Mouse (Mus musculus) heart, embryonic 11.5 days (tissue): Measurements from ENCODE around the gene Mgat1. TPM values are rescaled to one million over a fixed set of nuclear protein-coding genes. Genes with fewer than 3 reads are reported as not detected.

ENCODE experiments used
- ATAC-seq: fragments of 200-750 bp; cut with Nextera tagmentation; replicated peaks from 2 replicates; pipeline ENCODE4 v1.8.0; 2017; ENCODE audit warnings: moderate library complexity; ENCODE audit not compliant: insufficient number of reproducible peaks, low FRiP score, low TSS enrichment
- H3K27ac ChIP-seq: fragments of 300-500 bp; sonication (generic); 2 replicates; pipeline ENCODE4 v1.5.1; 2014; ENCODE audit warnings: mild to moderate bottlenecking, low read depth, low read length
- H3K27me3 ChIP-seq: fragments of 300-500 bp; sonication (generic); 2 replicates; pipeline ENCODE4 v1.6.1; 2014; ENCODE audit warnings: mild to moderate bottlenecking, low read length, mixed read lengths; ENCODE audit not compliant: control insufficient read depth, insufficient read depth
- H3K36me3 ChIP-seq: fragments of 300-500 bp; sonication (generic); 2 replicates; pipeline ENCODE4 v1.6.1; 2014; ENCODE audit warnings: mild to moderate bottlenecking, low read length, moderate library complexity, mixed read lengths; ENCODE audit not compliant: control insufficient read depth, insufficient read depth
- H3K4me1 ChIP-seq: fragments of 300-500 bp; sonication (generic); 2 replicates; pipeline ENCODE4 v1.6.1; 2014; ENCODE audit warnings: low read length; ENCODE audit not compliant: control insufficient read depth, insufficient read depth
- H3K4me2 ChIP-seq: fragments of 300-500 bp; sonication (generic); 2 replicates; pipeline ENCODE4 v1.6.1; 2014; ENCODE audit warnings: mild to moderate bottlenecking, moderate library complexity
- H3K4me3 ChIP-seq: fragments of 300-500 bp; sonication (generic); 2 replicates; pipeline ENCODE4 v1.5.1; 2014; ENCODE audit warnings: low read depth, low read length
- H3K9ac ChIP-seq: fragments of 300-500 bp; sonication (generic); 2 replicates; pipeline ENCODE4 v1.6.1; 2014; ENCODE audit warnings: mild to moderate bottlenecking, low read depth, low read length, moderate library complexity
- H3K9me3 ChIP-seq: fragments of 300-500 bp; sonication (generic); replicated peaks from 2 replicates; pipeline ENCODE4 v1.6.1; 2016; ENCODE audit warnings: low read length; ENCODE audit not compliant: control insufficient read depth
- WGBS: fragments of 180-500 bp; shearing (Covaris S2); extraction: QIAGEN DNeasy Blood & Tissue Kit; methylation state at CpG from one replicate; pipeline ENCODE4 v1.1.7; 2014; ENCODE audit not compliant: insufficient replicate concordance; 5-methylcytosine and 5-hydroxymethylcytosine counted together
- polyA plus RNA-seq: library from polyadenylated mRNA; unstranded; fragments of >200 nt; fragmentation: Nextera tagmentation; extraction: Ambion mirVana; gene quantifications from 2 replicates; pipeline ENCODE4 v1.2.1, GENCODE M21; 2014

Mgat1 gene
- polyA plus RNA-seq, 1 experiment from 2014 or later = 32.9 TPM

DNA sequence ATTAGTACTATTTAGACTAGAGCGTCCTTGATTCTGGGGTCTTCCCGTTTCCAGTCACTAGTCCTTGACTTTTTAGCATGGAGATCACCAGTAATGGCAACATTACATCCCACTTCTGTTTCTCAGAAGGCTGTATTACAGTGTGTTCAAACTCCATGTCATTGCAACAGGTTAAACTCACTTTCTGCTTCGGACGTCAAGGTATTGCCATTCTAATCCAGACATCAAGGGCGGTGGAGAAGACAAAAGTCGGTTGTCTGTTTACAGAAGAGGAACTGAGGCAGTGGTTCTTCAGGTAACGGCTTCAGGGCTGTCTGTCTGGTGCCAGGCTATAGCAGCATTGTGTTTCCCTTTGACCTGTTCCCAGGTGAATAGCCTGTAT, 7.4 kb downstream of the Mgat1 start:
- 69% methylated on average over 7 of the region's 7 CpGs for WGBS
- no peak for ATAC-seq
- Histone ChIP-seq H3K36me3 (peaks cover 11% of the 10 kb centered on the region; the same call in 1 of the 2 replicates), H3K9me3 (no peaks in the 10 kb centered on the region), H3K4me1 (peaks cover 26% of the 10 kb centered on the region), H3K4me2 (peak overlapping the region; percentile 85), H3K27me3 (no peaks in the 10 kb centered on the region), H3K4me3 (peak overlapping the region; percentile 76), H3K27ac (no peak overlapping the region), H3K9ac (peak overlapping the region; percentile 87; the same call in 1 of the 2 replicates)

GRCm38 (mm10) chr11:49252048-49252447, 8.1 kb downstream of the Mgat1 start:
- Histone ChIP-seq H3K4me1 (peaks cover 25% of the 10 kb centered on the region), H3K27ac (no peak overlapping the region), H3K9me3 (no peaks in the 10 kb centered on the region), H3K4me2 (0 out of 2 replicates have a peak overlapping the region, but pooled peaks have one; percentile 85), H3K9ac (no peak overlapping the region), H3K27me3 (no peaks in the 10 kb centered on the region), H3K36me3 (peaks cover 11% of the 10 kb centered on the region; the same call in 1 of the 2 replicates), H3K4me3 (no peak overlapping the region)
- WGBS = 89% methylated on average over 5 of the region's 5 CpGs
- ATAC-seq = no peak

GRCm38 (mm10) chr11:49253035-49253434, 9.0 kb downstream of the Mgat1 start:
- H3K27ac ChIP-seq = no peak overlapping the region
- no peak overlapping the region for H3K4me2 ChIP-seq
- ATAC-seq = no peak
- H3K4me1 ChIP-seq = peaks cover 21% of the 10 kb centered on the region
- H3K9ac ChIP-seq = no peak overlapping the region
- H3K36me3 ChIP-seq = peaks cover 11% of the 10 kb centered on the region; the same call in 1 of the 2 replicates
- no peaks in the 10 kb centered on the region for H3K9me3 ChIP-seq
- WGBS = 85% methylated on average over 6 of the region's 6 CpGs
- no peak overlapping the region for H3K4me3 ChIP-seq
- no peaks in the 10 kb centered on the region for H3K27me3 ChIP-seq

GRCm38 (mm10) chr11:49259296-49259695, 15.3 kb downstream of the Mgat1 start:
- Histone ChIP-seq H3K4me1 (no peaks in the 10 kb centered on the region), H3K9ac (no peak overlapping the region)
- WGBS = 88% methylated on average over 2 of the region's 2 CpGs

GRCm38 (mm10) chr11:49259829-49260228, 15.8 kb downstream of the Mgat1 start:
- H3K9ac ChIP-seq = no peak overlapping the region
- no peak overlapping the region for H3K27ac ChIP-seq
- no peak overlapping the region for H3K4me3 ChIP-seq
- 67% methylated on average over 1 of the region's 1 CpGs for WGBS
- H3K4me1 ChIP-seq = no peaks in the 10 kb centered on the region
- H3K36me3 ChIP-seq = peaks cover 18% of the 10 kb centered on the region
- H3K9me3 ChIP-seq = no peaks in the 10 kb centered on the region
- ATAC-seq = no peak
- no peak overlapping the region for H3K4me2 ChIP-seq
- no peaks in the 10 kb centered on the region for H3K27me3 ChIP-seq

More at GRCm38 (mm10) chr11:49259296-49259695, 15.3 kb downstream of the Mgat1 start:
- H3K27ac ChIP-seq = no peak overlapping the region
- no peak for ATAC-seq
- H3K27me3 ChIP-seq = no peaks in the 10 kb centered on the region
- peaks cover 18% of the 10 kb centered on the region for H3K36me3 ChIP-seq
- H3K4me2 ChIP-seq = no peak overlapping the region
- no peak overlapping the region for H3K4me3 ChIP-seq
- H3K9me3 ChIP-seq = no peaks in the 10 kb centered on the region

- Histone ChIP-seq H3K27ac (no peak overlapping the region), H3K4me1 (no peaks in the 10 kb centered on the region), H3K9me3 (no peaks in the 10 kb centered on the region), H3K27me3 (no peaks in the 10 kb centered on the region), H3K4me3 (no peak overlapping the region), H3K4me2 (no peak overlapping the region), H3K9ac (no peak overlapping the region), H3K36me3 (peaks cover 16% of the 10 kb centered on the region)
- WGBS = 93% methylated on average over 21 of the region's 21 CpGs
- no peak for ATAC-seq
Measured at GRCm38 (mm10) chr11:49260598-49261312, 16.8 kb downstream of the Mgat1 start.

DNA sequence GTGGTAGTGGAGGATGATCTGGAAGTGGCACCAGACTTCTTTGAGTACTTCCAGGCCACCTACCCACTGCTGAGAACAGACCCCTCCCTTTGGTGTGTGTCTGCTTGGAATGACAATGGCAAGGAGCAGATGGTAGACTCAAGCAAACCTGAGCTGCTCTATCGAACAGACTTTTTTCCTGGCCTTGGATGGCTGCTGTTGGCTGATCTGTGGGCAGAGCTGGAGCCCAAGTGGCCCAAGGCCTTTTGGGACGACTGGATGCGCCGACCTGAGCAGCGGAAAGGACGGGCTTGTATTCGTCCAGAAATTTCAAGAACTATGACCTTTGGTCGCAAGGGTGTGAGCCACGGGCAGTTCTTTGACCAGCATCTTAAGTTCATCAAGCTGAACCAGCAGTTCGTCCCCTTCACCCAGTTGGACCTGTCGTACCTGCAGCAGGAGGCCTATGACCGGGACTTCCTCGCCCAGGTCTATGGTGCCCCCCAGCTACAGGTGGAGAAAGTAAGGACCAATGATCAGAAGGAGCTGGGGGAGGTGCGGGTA, 17.4 kb downstream of the Mgat1 start:
- Histone ChIP-seq H3K27me3 (no peaks in the 10 kb centered on the region), H3K4me1 (no peaks in the 10 kb centered on the region), H3K4me2 (no peak overlapping the region), H3K36me3 (peaks cover 16% of the 10 kb centered on the region), H3K27ac (no peak overlapping the region), H3K4me3 (no peak overlapping the region), H3K9ac (no peak overlapping the region), H3K9me3 (no peaks in the 10 kb centered on the region)
- ATAC-seq = no peak
- 93% methylated on average over 14 of the region's 14 CpGs for WGBS

DNA sequence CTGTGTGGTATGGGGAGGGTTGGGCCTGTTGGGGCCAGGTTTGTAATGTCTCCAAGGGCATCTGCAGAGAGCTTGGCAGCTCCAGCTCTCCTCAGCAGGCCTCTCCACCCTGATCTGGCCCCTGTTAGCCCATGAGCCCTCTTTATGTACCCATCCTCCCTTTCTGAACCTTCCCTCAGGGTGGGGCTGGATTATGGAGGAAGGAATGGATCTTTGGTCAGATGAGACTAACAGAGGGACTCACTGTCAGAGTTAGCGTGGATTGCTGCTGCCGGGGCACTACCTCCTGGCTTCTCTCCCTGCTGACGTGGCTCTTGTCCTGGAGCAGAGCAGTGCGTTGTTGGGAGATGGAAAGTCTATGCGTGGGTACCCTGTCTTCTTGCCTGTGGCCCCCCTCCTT, 18.3 kb downstream of the Mgat1 start:
- WGBS = 91% methylated on average over 5 of the region's 5 CpGs
- H3K36me3 ChIP-seq = peaks cover 16% of the 10 kb centered on the region
- no peak overlapping the region for H3K9ac ChIP-seq
- H3K9me3 ChIP-seq = no peaks in the 10 kb centered on the region
- no peaks in the 10 kb centered on the region for H3K4me1 ChIP-seq
- H3K27ac ChIP-seq = no peak overlapping the region
- no peak for ATAC-seq
- no peaks in the 10 kb centered on the region for H3K27me3 ChIP-seq
- no peak overlapping the region for H3K4me2 ChIP-seq
- H3K4me3 ChIP-seq = no peak overlapping the region

- Histone ChIP-seq H3K9ac (no peak overlapping the region), H3K9me3 (no peaks in the 10 kb centered on the region)
- ATAC-seq = no peak
Measured at GRCm38 (mm10) chr11:49263149-49263548, 19.2 kb downstream of the Mgat1 start.

More at GRCm38 (mm10) chr11:49263149-49263548, 19.2 kb downstream of the Mgat1 start:
- Histone ChIP-seq H3K4me2 (no peak overlapping the region), H3K27me3 (no peaks in the 10 kb centered on the region), H3K4me1 (no peaks in the 10 kb centered on the region), H3K4me3 (no peak overlapping the region), H3K27ac (no peak overlapping the region), H3K36me3 (peaks cover 16% of the 10 kb centered on the region)
- 92% methylated on average over 6 of the region's 6 CpGs for WGBS
